Mouse (Mus musculus): Measurements from ENCODE around the gene Epb41. TPM values are rescaled to one million over a fixed set of nuclear protein-coding genes. Genes with fewer than 3 reads are reported as not detected.

The Epb41 gene
- polyA plus RNA-seq, 1 experiment, result 84.7 TPM

DNA sequence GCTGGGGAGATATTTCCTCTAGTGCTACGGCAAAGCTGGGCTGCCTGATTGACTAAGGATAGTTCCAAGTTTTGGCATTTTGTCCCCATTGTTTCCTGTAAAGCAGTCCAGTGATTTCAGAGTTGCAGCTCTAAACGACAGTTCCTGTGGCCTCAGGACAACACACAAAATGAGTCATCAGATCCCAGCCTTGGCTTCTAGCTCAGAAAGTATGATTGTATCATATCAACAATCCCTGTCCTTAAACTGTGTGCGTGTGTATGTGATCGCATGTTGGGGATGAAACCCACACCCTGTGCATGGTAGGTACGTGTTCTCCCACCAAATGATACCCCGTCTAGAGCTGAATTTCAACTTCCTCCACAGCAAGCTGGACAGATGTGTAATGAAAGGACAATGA is 146.0 kb downstream of the Epb41 start:
- Histone ChIP-seq H3K27ac (ENCODE audit: insufficient read depth, low read depth, low read length) (no peak overlapping the region), H3K4me3 (ENCODE audit: insufficient read depth, low read length) (no peak overlapping the region), H3K4me1 (ENCODE audit: control insufficient read depth, insufficient read depth, low read length) (peaks cover 6% of the 10 kb centered on the region)
- TF ChIP-seq POLR2A (IDR thresholded peaks at IDR 0.05; ENCODE audit: borderline replicate concordance, low read depth, low read length) (no peak), CTCF (IDR thresholded peaks at IDR 0.05; ENCODE audit: low read depth, low read length) (no peak)

- TF ChIP-seq CTCF (IDR thresholded peaks at IDR 0.05; ENCODE audit: low read depth, low read length) (no peak), POLR2A (IDR thresholded peaks at IDR 0.05; ENCODE audit: borderline replicate concordance, low read depth, low read length) (no peak)
Observed at GRCm38 (mm10) chr4:131924096-131924810, 150.9 kb downstream of the Epb41 start.

GRCm38 (mm10) chr4:131922404-131922803 is 152.7 kb downstream of the Epb41 start:
- peak overlapping the region; percentile 49 for H3K4me3 ChIP-seq (ENCODE audit: insufficient read depth, low read length)
- TF ChIP-seq POLR2A (IDR thresholded peaks at IDR 0.05; ENCODE audit: borderline replicate concordance, low read depth, low read length), result no peak
- no peak for TF ChIP-seq CTCF (IDR thresholded peaks at IDR 0.05; ENCODE audit: low read depth, low read length)

More at GRCm38 (mm10) chr4:131924096-131924810, 150.9 kb downstream of the Epb41 start:
- no peak overlapping the region for H3K27ac ChIP-seq (ENCODE audit: insufficient read depth, low read depth, low read length)
- no peak overlapping the region for H3K4me3 ChIP-seq (ENCODE audit: insufficient read depth, low read length)
- peaks cover 6% of the 10 kb centered on the region for H3K4me1 ChIP-seq (ENCODE audit: control insufficient read depth, insufficient read depth, low read length)

GRCm38 (mm10) chr4:131921461-131922346 is 153.4 kb downstream of the Epb41 start, which contains the start of gene Tmem200b:
Gene Tmem200b, plus strand, starts transcription at chr4:131921771.
- peak within 1 kb of the TSS; percentile 49 for H3K4me3 ChIP-seq (ENCODE audit: insufficient read depth, low read length)
- H3K27ac ChIP-seq (ENCODE audit: insufficient read depth, low read depth, low read length), result no peak within 1 kb of the TSS
- H3K4me1 ChIP-seq (ENCODE audit: control insufficient read depth, insufficient read depth, low read length), result peaks cover 5% of the 10 kb centered on the region
- TF ChIP-seq CTCF (IDR thresholded peaks at IDR 0.05; ENCODE audit: low read depth, low read length) (no peak), POLR2A (IDR thresholded peaks at IDR 0.05; ENCODE audit: borderline replicate concordance, low read depth, low read length) (no peak)

More at GRCm38 (mm10) chr4:131922404-131922803, 152.7 kb downstream of the Epb41 start:
- H3K4me1 ChIP-seq (ENCODE audit: control insufficient read depth, insufficient read depth, low read length), result peaks cover 5% of the 10 kb centered on the region
- no peak overlapping the region for H3K27ac ChIP-seq (ENCODE audit: insufficient read depth, low read depth, low read length)

DNA sequence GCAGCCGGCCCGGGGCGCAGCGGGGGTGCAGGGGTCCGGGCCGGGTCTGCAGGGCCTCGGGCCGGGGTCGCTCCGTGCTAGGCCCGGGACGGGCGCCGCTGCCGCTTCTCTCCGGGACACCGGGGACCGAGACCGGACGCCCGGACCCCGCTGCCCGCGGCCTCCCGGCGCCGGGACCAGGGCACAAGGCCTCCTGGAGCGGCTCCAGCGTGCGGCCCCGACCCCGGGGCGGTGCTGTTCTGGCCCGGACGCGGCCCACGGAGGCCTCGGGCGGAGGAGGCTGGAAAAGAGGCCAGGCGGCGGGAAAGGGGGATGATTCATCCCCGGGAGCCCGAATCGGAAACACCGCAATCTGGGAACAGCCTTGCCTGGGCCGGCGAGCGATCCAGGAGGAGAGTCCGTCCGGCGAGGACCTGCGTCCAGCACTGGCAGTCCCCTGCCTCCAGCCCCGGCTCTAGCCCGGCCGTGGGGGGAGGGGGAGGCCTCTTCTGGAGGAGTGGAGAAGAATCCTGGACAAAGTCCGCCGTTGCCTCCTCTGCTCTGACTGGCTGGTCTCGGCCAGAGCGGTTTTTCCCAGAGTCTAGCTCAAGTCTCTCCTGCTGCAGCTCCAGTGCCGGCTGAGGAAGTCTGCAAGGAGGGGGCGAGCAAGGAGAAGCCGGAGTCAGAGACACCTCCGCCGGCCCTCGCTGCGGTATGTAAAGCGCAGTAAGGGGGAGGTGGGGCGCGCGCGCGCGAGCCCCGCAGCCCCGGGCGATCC is 154.3 kb downstream of the Epb41 start:
- Histone ChIP-seq H3K27ac (ENCODE audit: insufficient read depth, low read depth, low read length) (no peak overlapping the region), H3K4me3 (ENCODE audit: insufficient read depth, low read length) (peak overlapping the region; percentile 36), H3K4me1 (ENCODE audit: control insufficient read depth, insufficient read depth, low read length) (peaks cover 5% of the 10 kb centered on the region)
- TF ChIP-seq CTCF (IDR thresholded peaks at IDR 0.05; ENCODE audit: low read depth, low read length) (no peak), POLR2A (IDR thresholded peaks at IDR 0.05; ENCODE audit: borderline replicate concordance, low read depth, low read length) (no peak)

- TF ChIP-seq CTCF (IDR thresholded peaks at IDR 0.05; ENCODE audit: low read depth, low read length), result no peak
- TF ChIP-seq POLR2A (IDR thresholded peaks at IDR 0.05; ENCODE audit: borderline replicate concordance, low read depth, low read length), result no peak
- Histone ChIP-seq H3K27ac (ENCODE audit: insufficient read depth, low read depth, low read length) (no peak overlapping the region), H3K4me1 (ENCODE audit: control insufficient read depth, insufficient read depth, low read length) (peaks cover 5% of the 10 kb centered on the region), H3K4me3 (ENCODE audit: insufficient read depth, low read length) (peak overlapping the region; percentile 36; the same call in 1 of the 2 replicates)
Observed at GRCm38 (mm10) chr4:131920141-131920594, 155.0 kb downstream of the Epb41 start.

GRCm38 (mm10) chr4:131919506-131920140 is 155.5 kb downstream of the Epb41 start:
- TF ChIP-seq POLR2A (IDR thresholded peaks at IDR 0.05; ENCODE audit: borderline replicate concordance, low read depth, low read length) (no peak), CTCF (IDR thresholded peaks at IDR 0.05; ENCODE audit: low read depth, low read length) (no peak)
- no peak overlapping the region for H3K27ac ChIP-seq (ENCODE audit: insufficient read depth, low read depth, low read length)
- no peak overlapping the region for H3K4me3 ChIP-seq (ENCODE audit: insufficient read depth, low read length)
- peaks cover 5% of the 10 kb centered on the region for H3K4me1 ChIP-seq (ENCODE audit: control insufficient read depth, insufficient read depth, low read length)

DNA sequence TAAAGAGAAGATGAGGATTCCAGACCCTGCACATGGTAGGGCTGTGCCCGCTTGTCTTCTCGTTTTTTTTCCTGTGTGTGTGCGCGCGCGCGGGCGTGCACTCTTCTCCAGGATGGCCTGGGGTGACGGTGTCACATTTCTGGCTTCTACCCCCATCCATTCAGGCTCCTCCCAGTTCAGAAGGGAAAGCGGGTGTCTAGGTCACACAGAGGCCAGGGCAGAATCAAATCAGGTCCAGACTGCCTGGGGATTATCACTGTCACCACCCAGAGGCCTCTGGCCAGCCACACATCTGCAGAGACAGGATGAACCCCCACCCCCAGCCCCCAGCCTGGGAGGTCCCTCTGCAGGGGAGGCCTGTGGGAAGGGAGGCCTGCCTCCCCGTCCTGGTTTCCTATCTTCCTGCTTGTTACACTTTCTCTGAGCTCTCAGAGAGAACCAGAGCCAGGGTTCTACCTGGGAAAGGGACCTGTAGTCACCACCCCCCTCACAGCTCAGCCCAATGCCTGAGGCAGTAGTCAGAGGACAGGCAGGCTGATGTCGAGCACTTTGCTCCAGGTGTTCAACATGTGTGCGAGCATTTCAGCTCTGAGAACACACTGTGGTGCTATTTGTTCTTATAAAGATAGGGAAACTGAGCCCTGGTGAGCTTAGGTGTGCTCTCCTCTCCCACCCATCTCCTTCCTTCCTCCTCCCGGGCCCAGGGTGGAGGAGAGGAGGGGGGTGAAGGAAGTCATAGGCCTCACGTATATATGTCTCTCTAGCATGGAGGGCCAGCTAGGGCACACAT is 156.2 kb downstream of the Epb41 start:
- Histone ChIP-seq H3K4me3 (ENCODE audit: insufficient read depth, low read length) (no peak overlapping the region), H3K27ac (ENCODE audit: insufficient read depth, low read depth, low read length) (no peak overlapping the region), H3K4me1 (ENCODE audit: control insufficient read depth, insufficient read depth, low read length) (peaks cover 5% of the 10 kb centered on the region)
- TF ChIP-seq CTCF (IDR thresholded peaks at IDR 0.05; ENCODE audit: low read depth, low read length), result no peak
